Mouse (Mus musculus): ENCODE results near the gene Kdm5a. TPM values are rescaled to one million over a fixed set of nuclear protein-coding genes. Genes with fewer than 3 reads are reported as not detected.

Kdm5a gene
- polyA plus RNA-seq, 1 experiment from 2014 or later, result 32.7 TPM

- H3K27ac ChIP-seq (ENCODE audit: low read length), result no peak overlapping the region
- no peak overlapping the region for H3K4me2 ChIP-seq (replicated peaks; ENCODE audit: low read depth, low read length)
- DNase-seq (ENCODE audit: low spot score) (no peak), ATAC-seq (no peak)
- no peaks in the 10 kb centered on the region for H3K4me1 ChIP-seq (ENCODE audit: insufficient read depth, low read depth, low read length)
- H3K36me3 ChIP-seq (ENCODE audit: insufficient read depth, low read length), result peaks cover 33% of the 10 kb centered on the region
- TF ChIP-seq CTCF (IDR thresholded peaks at IDR 0.05) (no peak), EP300 (IDR thresholded peaks at IDR 0.05) (no peak)
- H3K9ac ChIP-seq (replicated peaks; ENCODE audit: low read depth), result no peak overlapping the region
- 94% methylated on average over 5 of the region's 5 CpGs for WGBS
- no peaks in the 10 kb centered on the region for H3K27me3 ChIP-seq (replicated peaks; ENCODE audit: insufficient read depth, low read length)
- H3K9me3 ChIP-seq (ENCODE audit: low read length), result no peaks in the 10 kb centered on the region
- H3K4me3 ChIP-seq (ENCODE audit: low read depth, low read length), result no peak overlapping the region
These were observed 31.9 kb downstream of the Kdm5a start for GRCm38 (mm10) chr6:120395622-120396345.

- Histone ChIP-seq H3K9ac (replicated peaks; ENCODE audit: low read depth) (no peak overlapping the region), H3K4me1 (ENCODE audit: insufficient read depth, low read depth, low read length) (no peaks in the 10 kb centered on the region), H3K27me3 (replicated peaks; ENCODE audit: insufficient read depth, low read length) (no peaks in the 10 kb centered on the region), H3K36me3 (ENCODE audit: insufficient read depth, low read length) (peaks cover 31% of the 10 kb centered on the region; the same call in 1 of the 2 replicates), H3K27ac (ENCODE audit: low read length) (no peak overlapping the region), H3K4me2 (replicated peaks; ENCODE audit: low read depth, low read length) (no peak overlapping the region), H3K9me3 (ENCODE audit: low read length) (no peaks in the 10 kb centered on the region), H3K4me3 (ENCODE audit: low read depth, low read length) (no peak overlapping the region)
- WGBS, result 96% methylated on average over 1 of the region's 1 CpGs
- no peak for ATAC-seq
- DNase-seq (ENCODE audit: low spot score), result no peak
- TF ChIP-seq EP300 (IDR thresholded peaks at IDR 0.05), result no peak
- TF ChIP-seq CTCF (IDR thresholded peaks at IDR 0.05), result no peak
These were observed 40.0 kb downstream of the Kdm5a start for GRCm38 (mm10) chr6:120403936-120404335.

GRCm38 (mm10) chr6:120438161-120438560 is 74.2 kb downstream of the Kdm5a start:
- ATAC-seq (no peak), DNase-seq (ENCODE audit: low spot score) (no peak)
- H3K9me3 ChIP-seq (ENCODE audit: low read length), result no peaks in the 10 kb centered on the region
- WGBS, result 83% methylated on average over 3 of the region's 3 CpGs
- no peaks in the 10 kb centered on the region for H3K27me3 ChIP-seq (replicated peaks; ENCODE audit: insufficient read depth, low read length)
- H3K9ac ChIP-seq (replicated peaks; ENCODE audit: low read depth), result no peak overlapping the region
- no peak overlapping the region for H3K4me3 ChIP-seq (ENCODE audit: low read depth, low read length)
- TF ChIP-seq EP300 (IDR thresholded peaks at IDR 0.05) (no peak), CTCF (IDR thresholded peaks at IDR 0.05) (no peak)
- H3K36me3 ChIP-seq (ENCODE audit: insufficient read depth, low read length), result peaks cover 19% of the 10 kb centered on the region; the same call in 1 of the 2 replicates
- no peak overlapping the region for H3K4me2 ChIP-seq (replicated peaks; ENCODE audit: low read depth, low read length)
- no peaks in the 10 kb centered on the region for H3K4me1 ChIP-seq (ENCODE audit: insufficient read depth, low read depth, low read length)
- no peak overlapping the region for H3K27ac ChIP-seq (ENCODE audit: low read length)

GRCm38 (mm10) chr6:120442171-120442749 is 78.3 kb downstream of the Kdm5a start:
- H3K27ac ChIP-seq (ENCODE audit: low read length), result no peak overlapping the region
- no peaks in the 10 kb centered on the region for H3K4me1 ChIP-seq (ENCODE audit: insufficient read depth, low read depth, low read length)
- H3K4me3 ChIP-seq (ENCODE audit: low read depth, low read length), result no peak overlapping the region
- H3K27me3 ChIP-seq (replicated peaks; ENCODE audit: insufficient read depth, low read length), result no peaks in the 10 kb centered on the region
- H3K4me2 ChIP-seq (replicated peaks; ENCODE audit: low read depth, low read length), result no peak overlapping the region
- ATAC-seq, result no peak
- H3K9me3 ChIP-seq (ENCODE audit: low read length), result no peaks in the 10 kb centered on the region
- 76% methylated on average over 4 of the region's 4 CpGs for WGBS
- no peak for DNase-seq (ENCODE audit: low spot score)
- H3K9ac ChIP-seq (replicated peaks; ENCODE audit: low read depth), result no peak overlapping the region
- TF ChIP-seq EP300 (IDR thresholded peaks at IDR 0.05), result no peak
- no peak for TF ChIP-seq CTCF (IDR thresholded peaks at IDR 0.05)
- H3K36me3 ChIP-seq (ENCODE audit: insufficient read depth, low read length), result peaks cover 14% of the 10 kb centered on the region; the same call in 1 of the 2 replicates

- Histone ChIP-seq H3K9me3 (ENCODE audit: low read length) (no peaks in the 10 kb centered on the region), H3K4me3 (ENCODE audit: low read depth, low read length) (no peak overlapping the region), H3K9ac (replicated peaks; ENCODE audit: low read depth) (no peak overlapping the region), H3K36me3 (ENCODE audit: insufficient read depth, low read length) (peaks cover 14% of the 10 kb centered on the region; the same call in 1 of the 2 replicates), H3K27ac (ENCODE audit: low read length) (no peak overlapping the region), H3K4me1 (ENCODE audit: insufficient read depth, low read depth, low read length) (no peaks in the 10 kb centered on the region), H3K27me3 (replicated peaks; ENCODE audit: insufficient read depth, low read length) (no peaks in the 10 kb centered on the region), H3K4me2 (replicated peaks; ENCODE audit: low read depth, low read length) (no peak overlapping the region)
- 67% methylated on average over 14 of the region's 14 CpGs for WGBS
- DNase-seq (ENCODE audit: low spot score) (no peak), ATAC-seq (no peak)
- TF ChIP-seq EP300 (IDR thresholded peaks at IDR 0.05) (no peak), CTCF (IDR thresholded peaks at IDR 0.05) (no peak)
These were observed 79.7 kb downstream of the Kdm5a start for GRCm38 (mm10) chr6:120443363-120444355.

DNA sequence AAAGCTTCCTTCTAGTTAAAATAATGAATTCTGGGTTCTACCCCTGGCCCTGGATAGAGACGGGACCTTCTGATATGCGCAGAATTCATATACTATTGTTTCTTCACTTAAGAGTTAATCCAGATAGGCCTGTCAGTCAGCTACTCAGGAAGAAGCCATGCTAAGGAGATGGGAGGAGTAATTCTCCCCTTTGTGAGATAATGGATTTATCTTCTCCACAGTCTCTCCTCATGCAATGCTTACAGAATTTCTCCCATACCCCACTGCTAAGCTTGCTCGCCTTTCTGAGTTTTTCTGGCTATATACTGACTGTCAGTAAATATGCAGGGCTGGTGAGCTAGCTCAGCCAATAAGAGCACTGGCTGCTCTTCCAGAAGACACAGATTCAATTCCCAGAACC is 86.3 kb downstream of the Kdm5a start:
- Histone ChIP-seq H3K9ac (replicated peaks; ENCODE audit: low read depth) (no peak overlapping the region), H3K27me3 (replicated peaks; ENCODE audit: insufficient read depth, low read length) (no peaks in the 10 kb centered on the region), H3K4me2 (replicated peaks; ENCODE audit: low read depth, low read length) (no peak overlapping the region), H3K36me3 (ENCODE audit: insufficient read depth, low read length) (no peaks in the 10 kb centered on the region), H3K4me3 (ENCODE audit: low read depth, low read length) (no peak overlapping the region), H3K27ac (ENCODE audit: low read length) (no peak overlapping the region), H3K4me1 (ENCODE audit: insufficient read depth, low read depth, low read length) (no peaks in the 10 kb centered on the region), H3K9me3 (ENCODE audit: low read length) (no peaks in the 10 kb centered on the region)
- 83% methylated on average over 3 of the region's 3 CpGs for WGBS
- TF ChIP-seq CTCF (IDR thresholded peaks at IDR 0.05) (no peak), EP300 (IDR thresholded peaks at IDR 0.05) (no peak)
- DNase-seq (ENCODE audit: low spot score) (no peak), ATAC-seq (no peak)

Measured in lung, postnatal 0 days (tissue).